Mouse (Mus musculus) G1E (cell line): ENCODE results near the gene Tchp. TPM values are rescaled to one million over a fixed set of nuclear protein-coding genes. Genes with fewer than 3 reads are reported as not detected.

Experiments used
- ATAC-seq: 2 replicates; pipeline ENCODE4 v1.8.0; 2016; ENCODE audit warnings: mild to moderate bottlenecking; ENCODE audit not compliant: insufficient number of reproducible peaks, poor library complexity, low FRiP score, severe bottlenecking; ENCODE audit errors: extremely low read depth
- DNase-seq: peaks from one replicate; pipeline ENCODE4 v3.0.0; 2012; ENCODE audit warnings: low spot score
- H3K27me3 ChIP-seq: 2 replicates; pipeline ENCODE4 v1.6.1; 2012; ENCODE audit warnings: mild to moderate bottlenecking, low read length, inconsistent platforms; ENCODE audit not compliant: insufficient read depth
- H3K36me3 ChIP-seq: replicated peaks from 2 replicates; pipeline ENCODE3; 2012; ENCODE audit warnings: mild to moderate bottlenecking, inconsistent platforms
- H3K4me1 ChIP-seq: 2 replicates; pipeline ENCODE4 v1.6.1; 2012; ENCODE audit warnings: low read depth, low read length, inconsistent platforms, mixed read lengths; ENCODE audit not compliant: insufficient read depth
- H3K4me3 ChIP-seq: 2 replicates; pipeline ENCODE4 v1.5.1; 2012; ENCODE audit warnings: low read depth, mild to moderate bottlenecking, inconsistent platforms, low read length, moderate library complexity, mixed read lengths
- H3K9me3 ChIP-seq: replicated peaks from 2 replicates; pipeline ENCODE4 v1.6.1; 2012; ENCODE audit warnings: inconsistent platforms
- CTCF ChIP-seq: IDR thresholded peaks from 2 replicates; pipeline ENCODE4 v1.5.1; 2012; ENCODE audit warnings: low read depth, low read length, inconsistent platforms, mixed read lengths
- GATA1 ChIP-seq: IDR thresholded peaks from 2 replicates; pipeline ENCODE4 v1.6.1; 2012; ENCODE audit warnings: borderline replicate concordance, low read length, inconsistent platforms, mixed read lengths
- GATA2 ChIP-seq: IDR thresholded peaks from 2 replicates; pipeline ENCODE4 v1.6.1; 2012; ENCODE audit warnings: low read depth, low read length, inconsistent platforms, borderline replicate concordance
- POLR2AphosphoS5 ChIP-seq: IDR thresholded peaks from 2 replicates; pipeline ENCODE4 v1.6.1; 2012; ENCODE audit warnings: low read depth, low read length, inconsistent platforms; ENCODE audit not compliant: insufficient replicate concordance
- TAL1 ChIP-seq: conservative IDR thresholded peaks from 2 replicates; pipeline ENCODE4 v1.6.1; 2012; ENCODE audit warnings: low read depth, low read length, inconsistent platforms, mixed read lengths
- polyA plus RNA-seq: library from polyadenylated mRNA; stranded (reverse); fragments of >175 nt; gene quantifications from 2 replicates; pipeline ENCODE4 v1.2.3, GENCODE M21; 2012
- total RNA-seq, 2 experiments: library from RNA; stranded (forward) in 1 of 2; stranded (reverse) in 1 of 2; fragments of 200-1000 nt in 1 of 2; fragments of >200 nt in 1 of 2; fragmentation: Nextera tagmentation in 1 of 2; gene quantifications; 2 replicates each; pipeline ENCODE4 v1.2.3; 2014 to 2017

The Tchp gene
- total and polyA plus RNA-seq, 3 experiments = 5.3 to 20.1 (median 11.9) TPM

- H3K4me3 ChIP-seq = peak overlapping the region; percentile 87
- peaks cover 47% of the 10 kb centered on the region for H3K4me1 ChIP-seq
- H3K36me3 ChIP-seq = peaks cover 25% of the 10 kb centered on the region
- DNase-seq = peak; percentile 64
- ATAC-seq = no peak
- no peaks in the 10 kb centered on the region for H3K9me3 ChIP-seq
- TF ChIP-seq GATA2 = no peak
- no peak for TF ChIP-seq CTCF
- no peak for TF ChIP-seq TAL1
- no peak for TF ChIP-seq POLR2AphosphoS5
- no peak for TF ChIP-seq GATA1
- H3K27me3 ChIP-seq = peaks cover 23% of the 10 kb centered on the region
These were observed 17.7 kb upstream of the Tchp start for GRCm38 (mm10) chr5:114689700-114690366.

GRCm38 (mm10) chr5:114690633-114691567, 16.7 kb upstream of the Tchp start, which contains the start of gene Gltp:
Gene Gltp, minus strand, starts transcription at chr5:114690984.
- no peaks in the 10 kb centered on the region for H3K9me3 ChIP-seq
- peak; percentile 86 for ATAC-seq
- H3K4me3 ChIP-seq = peak within 1 kb of the TSS; percentile 87
- DNase-seq = peak; percentile 99
- H3K4me1 ChIP-seq = peaks cover 47% of the 10 kb centered on the region
- peaks cover 30% of the 10 kb centered on the region for H3K27me3 ChIP-seq
- H3K36me3 ChIP-seq = peaks cover 20% of the 10 kb centered on the region
- TF ChIP-seq GATA2 = no peak
- TF ChIP-seq POLR2AphosphoS5 = no peak

GRCm38 (mm10) chr5:114695775-114696174, 11.8 kb upstream of the Tchp start:
- H3K9me3 ChIP-seq = no peaks in the 10 kb centered on the region
- no peak overlapping the region for H3K4me3 ChIP-seq
- peaks cover 17% of the 10 kb centered on the region for H3K4me1 ChIP-seq
- H3K36me3 ChIP-seq = no peaks in the 10 kb centered on the region
- DNase-seq (no peak), ATAC-seq (no peak)
- peaks cover 53% of the 10 kb centered on the region for H3K27me3 ChIP-seq
- TF ChIP-seq CTCF = no peak
- no peak for TF ChIP-seq GATA1
- no peak for TF ChIP-seq POLR2AphosphoS5

GRCm38 (mm10) chr5:114696939-114697338, 10.6 kb upstream of the Tchp start:
- TF ChIP-seq GATA1 (no peak), POLR2AphosphoS5 (no peak), TAL1 (no peak), CTCF (no peak), GATA2 (no peak)
- Histone ChIP-seq H3K27me3 (peaks cover 49% of the 10 kb centered on the region), H3K4me1 (peaks cover 9% of the 10 kb centered on the region), H3K36me3 (no peaks in the 10 kb centered on the region), H3K9me3 (no peaks in the 10 kb centered on the region), H3K4me3 (no peak overlapping the region)
- ATAC-seq (no peak), DNase-seq (no peak)

GRCm38 (mm10) chr5:114698044-114698746, 9.4 kb upstream of the Tchp start:
- DNase-seq (no peak), ATAC-seq (no peak)
- Histone ChIP-seq H3K9me3 (no peaks in the 10 kb centered on the region), H3K27me3 (peaks cover 52% of the 10 kb centered on the region), H3K4me1 (peaks cover 9% of the 10 kb centered on the region; the same call in 1 of the 2 replicates), H3K4me3 (no peak overlapping the region), H3K36me3 (no peaks in the 10 kb centered on the region)
- TF ChIP-seq POLR2AphosphoS5 (no peak), TAL1 (no peak), GATA2 (no peak), GATA1 (no peak), CTCF (no peak)

- ATAC-seq = no peak
- TF ChIP-seq GATA2 (no peak), POLR2AphosphoS5 (no peak), TAL1 (no peak), GATA1 (no peak), CTCF (no peak)
- DNase-seq = no peak
- Histone ChIP-seq H3K4me1 (peaks cover 9% of the 10 kb centered on the region; the same call in 1 of the 2 replicates), H3K4me3 (no peak overlapping the region), H3K27me3 (peaks cover 50% of the 10 kb centered on the region), H3K9me3 (no peaks in the 10 kb centered on the region), H3K36me3 (no peaks in the 10 kb centered on the region)
These were observed 8.5 kb upstream of the Tchp start for GRCm38 (mm10) chr5:114699015-114699414.
